In the genomic region with DNA sequence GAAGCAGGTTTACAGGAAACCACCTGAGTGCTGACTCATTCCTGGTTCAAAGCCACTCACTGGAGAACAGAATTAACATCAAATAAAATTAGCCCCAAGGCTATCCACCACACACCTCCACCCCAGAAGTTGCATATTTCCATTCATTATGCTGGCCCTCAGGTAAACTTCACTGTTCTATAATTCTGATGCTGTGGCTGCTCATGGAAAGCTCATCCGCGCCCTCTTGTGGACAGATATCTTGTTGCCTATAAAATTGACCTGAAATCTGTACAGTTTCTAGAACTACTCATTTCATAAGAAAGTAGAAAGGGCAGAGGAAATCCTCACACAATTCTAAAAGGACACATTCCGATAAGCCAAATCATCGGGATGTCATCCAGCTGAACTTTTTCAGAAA, we compare ENCODE assay signal across 8 mouse cellular contexts. TPM values are rescaled to one million over a fixed set of nuclear protein-coding genes. Genes with fewer than 3 reads are reported as not detected.
DNase-seq lines count a peak whose midpoint lies in the region; ATAC-seq lines count a peak whose summit lies in the region.
"Had no signal": no experiment of that assay in that cellular context is flagged by ENCODE, and none has a peak within 500 bp of the region (broad histone marks: within the 10 kb centered on the region; RNA-seq: fewer than 3 reads in every experiment).

No protein-coding gene starts in this region.

- H3K4me2 ChIP-seq in embryonic facial prominence, embryonic 14.5 days (ENCODE audit: low read depth, low read length), result no peak overlapping the region

- DNase-seq in urinary bladder, adult 18-20 months (ENCODE audit: low spot score in 2 of 2), result peak; percentile 15 to 44
- DNase-seq in urinary bladder, adult 2 months (ENCODE audit: low spot score), result no peak
- DNase-seq in adrenal gland, postnatal 25 days, result peak; percentile 68
- DNase-seq in embryonic facial prominence, embryonic 14.5 days (ENCODE audit: low spot score), result peak; percentile 77
- DNase-seq in kidney, postnatal 25 days, result peak; percentile 68 to 92
- DNase-seq in lung, adult 18-20 months, result peak; percentile 43 to 66
- DNase-seq in right cerebral cortex, postnatal 36 days (ENCODE audit: low spot score in 2 of 2), result peak; percentile 47 to 49

- WGBS in embryonic facial prominence, embryonic 14.5 days, result 22% methylated on average over 4 of the region's 4 CpGs

- no peaks in the 10 kb centered on the region for H3K36me3 ChIP-seq in embryonic facial prominence, embryonic 14.5 days (ENCODE audit: control insufficient read depth, insufficient read depth, low read length)

- ATAC-seq in embryonic facial prominence, embryonic 14.5 days (ENCODE audit: low read depth), result no peak

- H3K4me3 ChIP-seq in embryonic facial prominence, embryonic 14.5 days (ENCODE audit: low read depth, low read length), result no peak overlapping the region
- H3K4me3 ChIP-seq: myocyte had no signal

- no peaks in the 10 kb centered on the region for H3K9me3 ChIP-seq in embryonic facial prominence, embryonic 14.5 days (ENCODE audit: control insufficient read depth, low read length)

- no peak overlapping the region for H3K27ac ChIP-seq in embryonic facial prominence, embryonic 14.5 days (replicated peaks; ENCODE audit: low read depth, low read length)

- H3K27me3 ChIP-seq in embryonic facial prominence, embryonic 14.5 days (replicated peaks; ENCODE audit: control insufficient read depth, insufficient read depth, low read length), result no peaks in the 10 kb centered on the region

- H3K4me1 ChIP-seq in embryonic facial prominence, embryonic 14.5 days (ENCODE audit: control insufficient read depth, insufficient read depth, low read length), result no peaks in the 10 kb centered on the region

- H3K9ac ChIP-seq in embryonic facial prominence, embryonic 14.5 days (ENCODE audit: low read depth, low read length), result no peak overlapping the region

RNA-seq across cellular contexts. Expression of a gene that starts 6.4 kb away (rescaled TPM):
- 137 and 152 TPM in 2 replicates for polyA plus RNA-seq in urinary bladder, adult 2 months (2012; rRNA removed)
- 177 and 194 TPM in 2 replicates for total RNA-seq in adrenal gland, postnatal 25 days (2021)
- polyA plus RNA-seq in embryonic facial prominence, embryonic 14.5 days (2014; fragmentation: Nextera tagmentation; extraction: Ambion mirVana), result 276 and 290 TPM in 2 replicates

RNA-seq across cellular contexts. Expression of a gene that starts 15.9 kb away (rescaled TPM):
- 13.8 and 17.5 TPM in 2 replicates for polyA plus RNA-seq in urinary bladder, adult 2 months (2012; rRNA removed)
- total RNA-seq in adrenal gland, postnatal 25 days (2021), result 32.9 and 33.2 TPM in 2 replicates
- 37.8 and 40.0 TPM in 2 replicates for polyA plus RNA-seq in embryonic facial prominence, embryonic 14.5 days (2014; fragmentation: Nextera tagmentation; extraction: Ambion mirVana)

RNA-seq across cellular contexts. Expression of a gene that starts 16.2 kb away (rescaled TPM):
- polyA plus RNA-seq in urinary bladder, adult 2 months (2012; rRNA removed), result 12.0 and 19.4 TPM in 2 replicates
- total RNA-seq in adrenal gland, postnatal 25 days (2021), result 47.8 and 54.6 TPM in 2 replicates
- polyA plus RNA-seq in embryonic facial prominence, embryonic 14.5 days (2014; fragmentation: Nextera tagmentation; extraction: Ambion mirVana), result 35.1 and 47.1 TPM in 2 replicates

RNA-seq across cellular contexts. Expression of a gene that starts 46.0 kb away (rescaled TPM):
- 18.4 and 24.9 TPM in 2 replicates for polyA plus RNA-seq in urinary bladder, adult 2 months (2012; rRNA removed)
- 24.4 and 34.1 TPM in 2 replicates for total RNA-seq in adrenal gland, postnatal 25 days (2021)
- polyA plus RNA-seq in embryonic facial prominence, embryonic 14.5 days (2014; fragmentation: Nextera tagmentation; extraction: Ambion mirVana), result 9.0 and 9.7 TPM in 2 replicates
